Mouse (Mus musculus): ENCODE data around the gene Olfr1145. TPM values are rescaled to one million over a fixed set of nuclear protein-coding genes. Genes with fewer than 3 reads are reported as not detected.

Gene Olfr1145
- not detected in 2 replicates for polyA plus RNA-seq (2015; fragmentation: Nextera tagmentation; extraction: Ambion mirVana)

- no peak within 1 kb of the TSS for H3K27ac ChIP-seq
- H3K27me3 ChIP-seq: no peaks in the 10 kb centered on the region
- no peaks in the 10 kb centered on the region for H3K4me1 ChIP-seq (replicated peaks)
- no peak within 1 kb of the TSS for H3K4me2 ChIP-seq (replicated peaks)
- H3K9me3 ChIP-seq: no peaks in the 10 kb centered on the region
- H3K4me3 ChIP-seq (replicated peaks): no peak within 1 kb of the TSS
- H3K9ac ChIP-seq (replicated peaks): no peak within 1 kb of the TSS
- ATAC-seq: no peak
- WGBS: 81% methylated on average over 1 of the region's 1 CpGs
- H3K36me3 ChIP-seq: no peaks in the 10 kb centered on the region
These were observed at the start of gene Olfr1145 for GRCm38 (mm10) chr2:87809522-87809921. Gene Olfr1145, plus strand, starts transcription at chr2:87809822.

- Histone ChIP-seq H3K36me3 (no peaks in the 10 kb centered on the region), H3K27ac (no peak overlapping the region), H3K4me3 (replicated peaks) (no peak overlapping the region), H3K9me3 (no peaks in the 10 kb centered on the region), H3K4me2 (replicated peaks) (no peak overlapping the region), H3K9ac (replicated peaks) (no peak overlapping the region), H3K4me1 (replicated peaks) (no peaks in the 10 kb centered on the region), H3K27me3 (no peaks in the 10 kb centered on the region)
- WGBS: 57% methylated on average over 1 of the region's 1 CpGs
- ATAC-seq: no peak
These were observed 33.5 kb upstream of the Olfr1145 start for GRCm38 (mm10) chr2:87776143-87776542.

DNA sequence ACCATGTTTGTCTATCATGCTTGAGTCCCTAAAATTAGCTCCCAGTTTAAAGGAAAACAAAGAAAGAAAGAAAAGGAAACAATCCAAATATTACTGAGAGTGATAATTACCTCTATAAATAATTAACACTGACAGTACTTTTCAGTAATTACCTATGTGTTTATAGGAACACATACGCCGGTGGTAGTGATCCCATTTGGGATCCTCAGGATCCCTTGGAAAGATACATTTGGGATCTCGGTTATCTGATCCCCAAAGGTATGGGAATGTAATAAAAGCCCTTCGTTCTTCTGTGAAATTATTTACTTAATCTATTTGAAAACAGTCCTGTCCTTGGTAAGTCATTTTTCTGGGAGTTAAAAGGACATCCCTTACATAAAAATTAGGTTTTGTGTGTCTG lies 30.4 kb upstream of the Olfr1145 start, which contains the start of gene Olfr152:
Gene Olfr152, plus strand, starts transcription at position 301 of the 400 bp plus-strand sequence.
- 77% methylated on average over 4 of the region's 4 CpGs for WGBS
- Histone ChIP-seq H3K27me3 (no peaks in the 10 kb centered on the region), H3K4me3 (replicated peaks) (no peak within 1 kb of the TSS), H3K9me3 (no peaks in the 10 kb centered on the region), H3K9ac (replicated peaks) (no peak within 1 kb of the TSS), H3K36me3 (no peaks in the 10 kb centered on the region), H3K4me2 (replicated peaks) (no peak within 1 kb of the TSS), H3K4me1 (replicated peaks) (no peaks in the 10 kb centered on the region), H3K27ac (no peak within 1 kb of the TSS)
- ATAC-seq: no peak

DNA sequence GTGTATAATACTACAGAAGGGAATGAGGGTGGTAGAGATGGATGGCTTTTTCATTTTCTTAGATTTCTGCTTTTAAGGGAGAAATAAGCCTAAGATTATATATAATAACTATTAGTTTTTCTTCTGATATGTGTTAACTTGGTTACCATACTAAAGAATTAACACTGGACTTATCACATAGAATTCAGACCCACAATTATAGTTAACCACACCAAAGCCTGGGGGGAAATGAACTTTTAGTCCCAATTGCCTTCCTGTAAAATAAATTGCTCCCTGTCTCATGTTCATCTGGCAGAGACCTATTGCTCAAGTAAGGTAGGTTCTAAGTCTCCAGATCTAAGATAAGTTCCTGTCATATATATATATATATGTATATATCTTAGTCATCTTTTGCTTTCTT lies 9.3 kb upstream of the Olfr1145 start, which contains the start of gene Olfr1143:
Gene Olfr1143, plus strand, starts transcription at position 301 of the 400 bp plus-strand sequence.
- no peaks in the 10 kb centered on the region for H3K36me3 ChIP-seq
- H3K27ac ChIP-seq: no peak within 1 kb of the TSS
- H3K9me3 ChIP-seq: no peaks in the 10 kb centered on the region
- no peak within 1 kb of the TSS for H3K9ac ChIP-seq (replicated peaks)
- H3K27me3 ChIP-seq: no peaks in the 10 kb centered on the region
- no peak within 1 kb of the TSS for H3K4me3 ChIP-seq (replicated peaks)
- no peaks in the 10 kb centered on the region for H3K4me1 ChIP-seq (replicated peaks)
- no peak for ATAC-seq
- H3K4me2 ChIP-seq (replicated peaks): no peak within 1 kb of the TSS

GRCm38 (mm10) chr2:87830233-87830632 lies 20.6 kb downstream of the Olfr1145 start, which contains the start of gene Olfr1148:
Gene Olfr1148, plus strand, starts transcription at chr2:87830533.
- Histone ChIP-seq H3K9ac (replicated peaks) (no peak within 1 kb of the TSS), H3K27ac (no peak within 1 kb of the TSS), H3K4me3 (replicated peaks) (no peak within 1 kb of the TSS), H3K9me3 (no peaks in the 10 kb centered on the region), H3K36me3 (no peaks in the 10 kb centered on the region), H3K27me3 (no peaks in the 10 kb centered on the region), H3K4me1 (replicated peaks) (no peaks in the 10 kb centered on the region), H3K4me2 (replicated peaks) (no peak within 1 kb of the TSS)
- ATAC-seq: no peak
- 83% methylated on average over 1 of the region's 1 CpGs for WGBS

DNA sequence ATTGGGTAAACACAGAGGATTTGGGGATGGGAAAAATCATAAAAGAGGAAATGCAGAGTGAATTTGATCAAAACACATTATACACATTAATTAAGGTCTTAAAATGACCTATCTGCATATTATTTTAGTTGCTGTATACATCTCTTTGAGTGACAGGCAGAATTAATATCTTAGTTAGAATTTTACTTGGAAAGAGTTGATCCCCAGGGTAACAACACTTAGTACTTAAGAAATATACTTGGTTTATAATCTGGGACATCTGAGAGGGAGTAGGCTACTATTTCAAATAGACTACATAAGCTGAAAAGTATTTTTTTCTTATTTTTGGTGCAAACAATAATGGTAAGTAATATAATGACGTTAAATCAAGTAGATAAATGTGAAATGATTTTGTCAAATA lies 34.1 kb downstream of the Olfr1145 start, which contains the start of gene Olfr1150-ps1:
Gene Olfr1150-ps1, plus strand, starts transcription at position 301 of the 400 bp plus-strand sequence.
- Histone ChIP-seq H3K4me3 (replicated peaks) (no peak within 1 kb of the TSS), H3K36me3 (no peaks in the 10 kb centered on the region), H3K27me3 (no peaks in the 10 kb centered on the region), H3K4me2 (replicated peaks) (no peak within 1 kb of the TSS), H3K27ac (no peak within 1 kb of the TSS), H3K9me3 (no peaks in the 10 kb centered on the region), H3K4me1 (replicated peaks) (no peaks in the 10 kb centered on the region), H3K9ac (replicated peaks) (no peak within 1 kb of the TSS)
- 86% methylated on average over 1 of the region's 1 CpGs for WGBS
- ATAC-seq: no peak

DNA sequence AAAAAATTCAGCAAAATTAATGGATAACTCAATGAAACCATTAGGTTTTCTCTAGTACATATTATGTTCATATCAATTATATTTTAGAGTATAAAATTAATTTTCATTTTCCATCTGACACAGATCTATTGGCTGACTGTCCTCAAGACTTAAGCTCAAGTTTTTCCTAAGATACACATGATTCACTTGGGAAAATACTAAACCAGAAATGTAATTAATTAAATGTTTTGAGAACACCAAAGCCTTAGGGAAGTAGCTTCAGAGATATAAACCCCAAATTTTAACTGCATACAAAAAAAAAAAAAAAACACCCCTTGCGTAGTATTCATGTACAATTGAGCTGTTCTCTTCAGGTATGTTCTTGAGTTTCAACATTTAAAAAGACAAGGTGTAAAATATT lies 45.9 kb downstream of the Olfr1145 start, which contains the start of gene Olfr1151:
Gene Olfr1151, plus strand, starts transcription at position 301 of the 400 bp plus-strand sequence.
- H3K4me3 ChIP-seq (replicated peaks): no peak within 1 kb of the TSS
- H3K27me3 ChIP-seq: no peaks in the 10 kb centered on the region
- H3K36me3 ChIP-seq: no peaks in the 10 kb centered on the region
- 87% methylated on average over 1 of the region's 1 CpGs for WGBS
- no peaks in the 10 kb centered on the region for H3K9me3 ChIP-seq
- H3K4me2 ChIP-seq (replicated peaks): no peak within 1 kb of the TSS
- no peak for ATAC-seq
- H3K27ac ChIP-seq: no peak within 1 kb of the TSS
- H3K9ac ChIP-seq (replicated peaks): no peak within 1 kb of the TSS
- no peaks in the 10 kb centered on the region for H3K4me1 ChIP-seq (replicated peaks)

Other genes starting within 250 kb of the Olfr1145 start
- gene Olfr1129, start 235.9 kb upstream of the Olfr1145 start, polyA plus RNA-seq (2015; fragmentation: Nextera tagmentation; extraction: Ambion mirVana): not detected in 2 replicates
- not detected in 2 replicates for gene Olfr1130, start 203.6 kb upstream of the Olfr1145 start, polyA plus RNA-seq (2015; fragmentation: Nextera tagmentation; extraction: Ambion mirVana)
- not detected in 2 replicates for gene Olfr1131, start 182.7 kb upstream of the Olfr1145 start, polyA plus RNA-seq (2015; fragmentation: Nextera tagmentation; extraction: Ambion mirVana)
- not detected in 2 replicates for gene Olfr1132, start 172.3 kb upstream of the Olfr1145 start, polyA plus RNA-seq (2015; fragmentation: Nextera tagmentation; extraction: Ambion mirVana)
- not detected in 2 replicates for gene Olfr1133, start 162.4 kb upstream of the Olfr1145 start, polyA plus RNA-seq (2015; fragmentation: Nextera tagmentation; extraction: Ambion mirVana)
- gene Olfr1134, start 151.4 kb upstream of the Olfr1145 start, polyA plus RNA-seq (2015; fragmentation: Nextera tagmentation; extraction: Ambion mirVana): not detected in 2 replicates
- not detected in 2 replicates for gene Olfr1135, start 136.2 kb upstream of the Olfr1145 start, polyA plus RNA-seq (2015; fragmentation: Nextera tagmentation; extraction: Ambion mirVana)
- gene Olfr1136, start 115.9 kb upstream of the Olfr1145 start, polyA plus RNA-seq (2015; fragmentation: Nextera tagmentation; extraction: Ambion mirVana): not detected in 2 replicates
- gene Olfr1137, start 96.6 kb upstream of the Olfr1145 start, polyA plus RNA-seq (2015; fragmentation: Nextera tagmentation; extraction: Ambion mirVana): not detected in 2 replicates
- gene Olfr1138, start 69.8 kb upstream of the Olfr1145 start, polyA plus RNA-seq (2015; fragmentation: Nextera tagmentation; extraction: Ambion mirVana): not detected in 2 replicates
- not detected in 2 replicates for gene Olfr1140, start 66.1 kb upstream of the Olfr1145 start, polyA plus RNA-seq (2015; fragmentation: Nextera tagmentation; extraction: Ambion mirVana)
- gene Olfr1141, start 55.8 kb upstream of the Olfr1145 start, polyA plus RNA-seq (2015; fragmentation: Nextera tagmentation; extraction: Ambion mirVana): not detected in 2 replicates
- gene Olfr152, start 30.3 kb upstream of the Olfr1145 start, polyA plus RNA-seq (2015; fragmentation: Nextera tagmentation; extraction: Ambion mirVana): not detected in 2 replicates
- gene Olfr1143, start 9.2 kb upstream of the Olfr1145 start, polyA plus RNA-seq (2015; fragmentation: Nextera tagmentation; extraction: Ambion mirVana): not detected in 2 replicates
- gene Olfr1148, start 20.7 kb downstream of the Olfr1145 start, polyA plus RNA-seq (2015; fragmentation: Nextera tagmentation; extraction: Ambion mirVana): not detected in 2 replicates
- not detected in 2 replicates for gene Olfr1150-ps1, start 34.2 kb downstream of the Olfr1145 start, polyA plus RNA-seq (2015; fragmentation: Nextera tagmentation; extraction: Ambion mirVana)
- gene Olfr1151, start 46.0 kb downstream of the Olfr1145 start, polyA plus RNA-seq (2015; fragmentation: Nextera tagmentation; extraction: Ambion mirVana): not detected in 2 replicates
- not detected in 2 replicates for gene Olfr1152, start 56.7 kb downstream of the Olfr1145 start, polyA plus RNA-seq (2015; fragmentation: Nextera tagmentation; extraction: Ambion mirVana)
- gene Olfr1153, start 85.1 kb downstream of the Olfr1145 start, polyA plus RNA-seq (2015; fragmentation: Nextera tagmentation; extraction: Ambion mirVana): not detected in 2 replicates
- not detected in 2 replicates for gene Olfr1154, start 95.3 kb downstream of the Olfr1145 start, polyA plus RNA-seq (2015; fragmentation: Nextera tagmentation; extraction: Ambion mirVana)
- gene Olfr1155, start 135.3 kb downstream of the Olfr1145 start, polyA plus RNA-seq (2015; fragmentation: Nextera tagmentation; extraction: Ambion mirVana): not detected in 2 replicates
- gene Olfr1156, start 143.3 kb downstream of the Olfr1145 start, polyA plus RNA-seq (2015; fragmentation: Nextera tagmentation; extraction: Ambion mirVana): not detected in 2 replicates
- gene Olfr1157, start 158.5 kb downstream of the Olfr1145 start, polyA plus RNA-seq (2015; fragmentation: Nextera tagmentation; extraction: Ambion mirVana): not detected in 2 replicates
- not detected in 2 replicates for gene Olfr74, start 164.8 kb downstream of the Olfr1145 start, polyA plus RNA-seq (2015; fragmentation: Nextera tagmentation; extraction: Ambion mirVana)
- gene Olfr1158, start 180.3 kb downstream of the Olfr1145 start, polyA plus RNA-seq (2015; fragmentation: Nextera tagmentation; extraction: Ambion mirVana): not detected in 2 replicates
- gene Olfr1160, start 198.4 kb downstream of the Olfr1145 start, polyA plus RNA-seq (2015; fragmentation: Nextera tagmentation; extraction: Ambion mirVana): not detected in 2 replicates
- gene Olfr1161, start 213.0 kb downstream of the Olfr1145 start, polyA plus RNA-seq (2015; fragmentation: Nextera tagmentation; extraction: Ambion mirVana): not detected in 2 replicates
- gene Olfr73, start 227.9 kb downstream of the Olfr1145 start, polyA plus RNA-seq (2015; fragmentation: Nextera tagmentation; extraction: Ambion mirVana): not detected in 2 replicates
- gene Olfr1162, start 241.3 kb downstream of the Olfr1145 start, polyA plus RNA-seq (2015; fragmentation: Nextera tagmentation; extraction: Ambion mirVana): not detected in 2 replicates

All from midbrain, embryonic 13.5 days (tissue).